ENCODE assay signal across 11 mouse cellular contexts in genomic region chr2:154659531-154660074, GRCm38 (mm10). TPM values are rescaled to one million over a fixed set of nuclear protein-coding genes. Genes with fewer than 3 reads are reported as not detected.
DNase-seq lines count a peak whose midpoint lies in the region; ATAC-seq and TF ChIP-seq lines count a peak whose summit lies in the region.
"Had no signal": no experiment of that assay in that cellular context is flagged by ENCODE, and none has a peak within 500 bp of the region (broad histone marks: within the 10 kb centered on the region; RNA-seq: fewer than 3 reads in every experiment).

No protein-coding gene starts in this region.

- no peak for TF ChIP-seq CTCF in CH12.LX (conservative IDR thresholded peaks at IDR 0.05 in 1 of 2, IDR thresholded peaks at IDR 0.05 in 1 of 2; ENCODE audit: low read depth in 2 of 2, low read length in 2 of 2)
- TF ChIP-seq CTCF in liver, postnatal 0 days (IDR thresholded peaks at IDR 0.05; ENCODE audit: low read depth), result no peak

- ATAC-seq in heart, embryonic 16.5 days (replicated peaks; ENCODE audit: extremely low read depth, insufficient read depth, low FRiP score), result no peak
- ATAC-seq in forebrain, embryonic 15.5 days (replicated peaks), result no peak
- no peak for ATAC-seq in liver, postnatal 0 days
- ATAC-seq in megakaryocyte-erythroid progenitor cell, adult 5-6 weeks (replicated peaks; ENCODE audit: low FRiP score, low TSS enrichment, poor library complexity, severe bottlenecking), result no peak

- H3K27me3 ChIP-seq in heart, embryonic 16.5 days (ENCODE audit: control insufficient read depth, insufficient read depth, low read length), result no peaks in the 10 kb centered on the region
- no peaks in the 10 kb centered on the region for H3K27me3 ChIP-seq in CH12.LX (replicated peaks)
- no peaks in the 10 kb centered on the region for H3K27me3 ChIP-seq in forebrain, embryonic 15.5 days
- H3K27me3 ChIP-seq in liver, postnatal 0 days (ENCODE audit: insufficient read depth, low read length), result no peaks in the 10 kb centered on the region

- no peak for DNase-seq in heart, postnatal 14 days
- DNase-seq in CH12.LX (ENCODE audit: extremely low read depth), result peak; percentile 34
- DNase-seq in liver, postnatal 0 days, result no peak
- no peak for DNase-seq in yolk sac, embryonic 10.5 days (ENCODE audit: low spot score)
- DNase-seq in kidney, postnatal 4 days, result no peak
- DNase-seq: gastrocnemius, postnatal 10 days; thymus, adult 18-20 months had no signal

- H3K9me3 ChIP-seq in heart, embryonic 16.5 days (replicated peaks; ENCODE audit: control insufficient read depth, low read length), result no peaks in the 10 kb centered on the region
- no peaks in the 10 kb centered on the region for H3K9me3 ChIP-seq in CH12.LX (replicated peaks; ENCODE audit: low read length)
- no peaks in the 10 kb centered on the region for H3K9me3 ChIP-seq in forebrain, embryonic 15.5 days
- no peaks in the 10 kb centered on the region for H3K9me3 ChIP-seq in liver, postnatal 0 days (ENCODE audit: low read length)

- no peak for TF ChIP-seq POLR2A in CH12.LX (IDR thresholded peaks at IDR 0.05; ENCODE audit: low read depth, low read length)

- dilution Hi-C loops in CH12.LX (cut with MboI; ENCODE audit: extremely low pct_ligation_motif_present, extremely low pct_unique_long_range_greater_than_20kb, low sequenced_read_pairs), result no loop called here

- H3K36me3 ChIP-seq in heart, embryonic 16.5 days (ENCODE audit: control insufficient read depth, insufficient read depth), result peaks cover 5% of the 10 kb centered on the region; the same call in 1 of the 2 replicates
- peaks cover 19 to 44% of the 10 kb centered on the region in 2 experiments for H3K36me3 ChIP-seq in CH12.LX (replicated peaks in 1 of 2; ENCODE audit: control insufficient read depth in 1 of 2, insufficient read depth in 1 of 2, low read length in 1 of 2)
- H3K36me3 ChIP-seq in forebrain, embryonic 15.5 days, result peaks cover 3% of the 10 kb centered on the region; the same call in 1 of the 2 replicates
- peaks cover 23% of the 10 kb centered on the region for H3K36me3 ChIP-seq in liver, postnatal 0 days (replicated peaks; ENCODE audit: insufficient read depth, low read length)

- intact Hi-C loops in heart, postnatal 14 days (cut with DNase I), result loop anchor here (5.0 kb wide), 1 partner anchor 133 kb away; the partner anchor contains the start of genes Raly and a

- H3K9ac ChIP-seq in heart, embryonic 16.5 days (ENCODE audit: low read length), result peak overlapping the region; percentile 38; the same call in 1 of the 2 replicates
- H3K9ac ChIP-seq in CH12.LX (ENCODE audit: insufficient read depth, low read depth), result peak overlapping the region; percentile 32; the same call in 1 of the 2 replicates
- no peak overlapping the region for H3K9ac ChIP-seq in forebrain, embryonic 15.5 days (replicated peaks)
- H3K9ac ChIP-seq in liver, postnatal 0 days (replicated peaks), result peak overlapping the region; percentile 98; the same call in 1 of the 2 replicates

- peaks cover 55% of the 10 kb centered on the region for H3K79me2 ChIP-seq in CH12.LX (replicated peaks; ENCODE audit: control insufficient read depth, extremely low read depth, insufficient read depth, poor library complexity, severe bottlenecking)

- no peak for TF ChIP-seq RAD21 in CH12.LX (IDR thresholded peaks at IDR 0.05; ENCODE audit: low read depth, low read length)

- 74% methylated on average over 3 of the region's 5 CpGs for WGBS in heart, embryonic 16.5 days
- 86% methylated on average over 2 of the region's 5 CpGs for WGBS in forebrain, embryonic 15.5 days
- WGBS in liver, postnatal 0 days (ENCODE audit: insufficient replicate concordance), result 78% methylated on average over 5 of the region's 5 CpGs

- H3K4me3 ChIP-seq in heart, embryonic 16.5 days (ENCODE audit: low read length), result no peak overlapping the region
- H3K4me3 ChIP-seq in CH12.LX (replicated peaks in 1 of 3; ENCODE audit: low read depth in 2 of 3, low read length in 2 of 3, poor library complexity in 1 of 3), result no peak overlapping the region
- H3K4me3 ChIP-seq in forebrain, embryonic 15.5 days, result peak overlapping the region; percentile 4; the same call in 1 of the 2 replicates
- H3K4me3 ChIP-seq in liver, postnatal 0 days (ENCODE audit: low read depth, low read length), result peak overlapping the region; percentile 98

- peak overlapping the region; percentile 53 for H3K27ac ChIP-seq in heart, embryonic 16.5 days (ENCODE audit: low read length)
- no peak overlapping the region for H3K27ac ChIP-seq in CH12.LX (ENCODE audit: insufficient read depth, low read depth)
- no peak overlapping the region for H3K27ac ChIP-seq in forebrain, embryonic 15.5 days (replicated peaks)
- H3K27ac ChIP-seq in liver, postnatal 0 days (ENCODE audit: low read depth), result peak overlapping the region; percentile 96

- peaks cover 20% of the 10 kb centered on the region for H3K4me1 ChIP-seq in heart, embryonic 16.5 days (ENCODE audit: control insufficient read depth, insufficient read depth, low read length)
- peaks cover 10 to 42% of the 10 kb centered on the region in 2 experiments for H3K4me1 ChIP-seq in CH12.LX (ENCODE audit: control insufficient read depth in 1 of 2, insufficient read depth in 2 of 2)
- peaks cover 31% of the 10 kb centered on the region for H3K4me1 ChIP-seq in forebrain, embryonic 15.5 days
- peaks cover 23% of the 10 kb centered on the region for H3K4me1 ChIP-seq in liver, postnatal 0 days (ENCODE audit: insufficient read depth)

- TF ChIP-seq EP300 in CH12.LX (IDR thresholded peaks at IDR 0.05; ENCODE audit: low read length), result no peak
- TF ChIP-seq EP300 in liver, postnatal 0 days (IDR thresholded peaks at IDR 0.05; ENCODE audit: low read depth), result no peak

- in situ Hi-C loops in CH12.LX (cut with MboI; ENCODE audit: low pct_ligation_motif_present, low pct_unique_long_range_greater_than_20kb, low sequenced_read_pairs), result no loop called here

- H3K4me2 ChIP-seq in heart, embryonic 16.5 days (ENCODE audit: low read depth, low read length), result peak overlapping the region; percentile 76
- peak overlapping the region; percentile 91; the same call in 1 of the 2 replicates for H3K4me2 ChIP-seq in CH12.LX (ENCODE audit: insufficient read depth, low read depth, poor library complexity, severe bottlenecking)
- H3K4me2 ChIP-seq in forebrain, embryonic 15.5 days (replicated peaks), result peak overlapping the region; percentile 79
- peak overlapping the region; percentile 78 for H3K4me2 ChIP-seq in liver, postnatal 0 days (ENCODE audit: low read depth, low read length)

TF ChIP-seq in CH12.LX, 34 proteins besides CTCF, POLR2A, EP300 and RAD21 (continues in another document):
- TF ChIP-seq MEF2A (IDR thresholded peaks at IDR 0.05; ENCODE audit: borderline replicate concordance, low read depth, low read length), result no peak
- TF ChIP-seq MAZ (IDR thresholded peaks at IDR 0.05; ENCODE audit: low read depth, low read length), result no peak
- no peak for TF ChIP-seq ETS1 (conservative IDR thresholded peaks at IDR 0.05; ENCODE audit: low read depth, low read length)
- no peak for TF ChIP-seq CHD1 (IDR thresholded peaks at IDR 0.05; ENCODE audit: low read depth, low read length)
- no peak for TF ChIP-seq ZMIZ1 (IDR thresholded peaks at IDR 0.05; ENCODE audit: low read depth, low read length)

RNA-seq across cellular contexts. Expression of gene Chmp4b, which starts 8.1 kb away (rescaled TPM):
- 22.5 and 23.0 TPM in 2 replicates for polyA plus RNA-seq in heart, embryonic 16.5 days (2015; fragmentation: Nextera tagmentation; extraction: Ambion mirVana)
- 100 to 1,000 TPM; 105 to 112 TPM for total RNA-seq in heart, postnatal 14 days (2021)
- total RNA-seq in CH12.LX (2012; rRNA removed), result 105 and 107 TPM in 2 replicates
- 113 and 119 TPM in 2 replicates for total RNA-seq in CH12.LX (2014; rRNA removed)
- 152 and 156 TPM in 2 replicates for polyA plus RNA-seq in CH12.LX (2012; ENCODE audit: insufficient read length, low read depth)
- polyA plus RNA-seq in forebrain, embryonic 15.5 days (2015; fragmentation: Nextera tagmentation; extraction: Ambion mirVana), result 23.9 and 25.0 TPM in 2 replicates
- 11.9 and 13.1 TPM in 2 replicates for polyA plus RNA-seq in liver, postnatal 0 days (2015; fragmentation: Nextera tagmentation; extraction: Ambion mirVana)
- 79.5 and 118 TPM in 2 replicates for total RNA-seq in megakaryocyte-erythroid progenitor cell, adult 5-6 weeks (2014; fragmentation: Nextera tagmentation)
- 95.1 and 99.0 TPM in 2 replicates for total RNA-seq in megakaryocyte-erythroid progenitor cell, adult 5-6 weeks (2017)

RNA-seq across cellular contexts. Expression of gene 4930519P11Rik, which starts 46.4 kb away (rescaled TPM):
- polyA plus RNA-seq in heart, embryonic 16.5 days (2015; fragmentation: Nextera tagmentation; extraction: Ambion mirVana), result not detected in 2 replicates
- not detected for total RNA-seq in heart, postnatal 14 days (2021)
- total RNA-seq in CH12.LX (2012; rRNA removed) (not detected in 2 replicates), CH12.LX (2014; rRNA removed) (not detected in 2 replicates)
- polyA plus RNA-seq in CH12.LX (2012; ENCODE audit: insufficient read length, low read depth), result not detected in 2 replicates
- polyA plus RNA-seq in forebrain, embryonic 15.5 days (2015; fragmentation: Nextera tagmentation; extraction: Ambion mirVana), result 0.45 and 0.89 TPM in 2 replicates
- polyA plus RNA-seq in liver, postnatal 0 days (2015; fragmentation: Nextera tagmentation; extraction: Ambion mirVana), result 0.40 and 0.45 TPM in 2 replicates
- total RNA-seq in megakaryocyte-erythroid progenitor cell, adult 5-6 weeks (2014; fragmentation: Nextera tagmentation), result not detected in 2 replicates
- not detected in 2 replicates for total RNA-seq in megakaryocyte-erythroid progenitor cell, adult 5-6 weeks (2017)
- total RNA-seq: gastrocnemius, postnatal 10 days; MEL had no signal

RNA-seq across cellular contexts. Expression of gene Zfp341, which starts 46.5 kb away (rescaled TPM):
- 0.45 and 0.74 TPM in 2 replicates for polyA plus RNA-seq in heart, embryonic 16.5 days (2015; fragmentation: Nextera tagmentation; extraction: Ambion mirVana)
- 1 to 10 TPM; 2.3 to 2.6 TPM for total RNA-seq in heart, postnatal 14 days (2021)
- total RNA-seq in CH12.LX (2012; rRNA removed), result 1.6 and 1.7 TPM in 2 replicates
- 0.58 and 0.77 TPM in 2 replicates for total RNA-seq in CH12.LX (2014; rRNA removed)
- polyA plus RNA-seq in CH12.LX (2012; ENCODE audit: insufficient read length, low read depth), result 4.1 and 4.4 TPM in 2 replicates
- polyA plus RNA-seq in forebrain, embryonic 15.5 days (2015; fragmentation: Nextera tagmentation; extraction: Ambion mirVana), result 2.7 and 3.6 TPM in 2 replicates
- 0.75 and 0.85 TPM in 2 replicates for polyA plus RNA-seq in liver, postnatal 0 days (2015; fragmentation: Nextera tagmentation; extraction: Ambion mirVana)
- total RNA-seq in megakaryocyte-erythroid progenitor cell, adult 5-6 weeks (2014; fragmentation: Nextera tagmentation), result 5.1 and 7.1 TPM in 2 replicates
- 0.30 and 1.1 TPM in 2 replicates for total RNA-seq in megakaryocyte-erythroid progenitor cell, adult 5-6 weeks (2017)

RNA-seq across cellular contexts. Expression of gene Pxmp4, which starts 56.1 kb away (rescaled TPM):
- polyA plus RNA-seq in heart, embryonic 16.5 days (2015; fragmentation: Nextera tagmentation; extraction: Ambion mirVana), result 28.2 and 29.5 TPM in 2 replicates
- total RNA-seq in heart, postnatal 14 days (2021), result 10 to 100 TPM; 23.8 to 28.5 TPM
- total RNA-seq in CH12.LX (2012; rRNA removed) (7.2 and 7.6 TPM in 2 replicates), CH12.LX (2014; rRNA removed) (8.7 and 9.4 TPM in 2 replicates)
- 5.5 and 6.0 TPM in 2 replicates for polyA plus RNA-seq in CH12.LX (2012; ENCODE audit: insufficient read length, low read depth)
- 13.4 and 14.1 TPM in 2 replicates for polyA plus RNA-seq in forebrain, embryonic 15.5 days (2015; fragmentation: Nextera tagmentation; extraction: Ambion mirVana)
- polyA plus RNA-seq in liver, postnatal 0 days (2015; fragmentation: Nextera tagmentation; extraction: Ambion mirVana), result 64.2 and 68.5 TPM in 2 replicates
- total RNA-seq in megakaryocyte-erythroid progenitor cell, adult 5-6 weeks (2014; fragmentation: Nextera tagmentation), result 17.3 and 18.1 TPM in 2 replicates
- 9.1 and 12.4 TPM in 2 replicates for total RNA-seq in megakaryocyte-erythroid progenitor cell, adult 5-6 weeks (2017)

Comparison
In these comparisons a context has a peak if more than half of its experiments do, and no peak if none do; other contexts are left out.
1. H3K27ac ChIP-seq: peak in heart, embryonic 16.5 days (single experiment) and liver, postnatal 0 days (single experiment); none in CH12.LX (single experiment) and forebrain, embryonic 15.5 days (single experiment).
2. H3K4me3 ChIP-seq: peak in forebrain, embryonic 15.5 days (single experiment) and liver, postnatal 0 days (single experiment); none in heart, embryonic 16.5 days (single experiment) and CH12.LX (0 of 3).
3. Peak in every context shown above with its lines, with median percentiles within 50 percentile points of each other: H3K4me2 ChIP-seq.